ENCODE assay signal across 8 mouse cellular contexts in genomic region chr6:87101281-87101954, GRCm38 (mm10). TPM values are rescaled to one million over a fixed set of nuclear protein-coding genes. Genes with fewer than 3 reads are reported as not detected.
A peak's percentile ranks its signal among the peaks of the same experiment; 100 is the strongest.
DNase-seq lines count a peak whose midpoint lies in the region; ATAC-seq and TF ChIP-seq lines count a peak whose summit lies in the region.

No protein-coding gene starts in this region.

- no peak for TF ChIP-seq POLR2A in lung, adult 2 months (IDR thresholded peaks at IDR 0.05; ENCODE audit: borderline replicate concordance, extremely low read depth, low read depth, low read length)

- in situ Hi-C loops in ES-E14 (cut with MboI; ENCODE audit: low sequenced_read_pairs in 2 of 2, unreplicated experiment in 2 of 2) = loop anchor here (25.0 kb wide), 1 partner anchor 211 kb away; no protein-coding TSS in a partner anchor

- H3K4me2 ChIP-seq in forebrain, postnatal 0 days (ENCODE audit: low read depth) = peak overlapping the region; percentile 50

- H3K9ac ChIP-seq in ES-E14 (ENCODE audit: insufficient read depth, low read depth, low read length, poor library complexity, severe bottlenecking) = peak overlapping the region; percentile 58
- 0 out of 2 replicates have a peak overlapping the region, but pooled peaks have one; percentile 43 for H3K9ac ChIP-seq in forebrain, postnatal 0 days

- ATAC-seq in forebrain, postnatal 0 days = peak; percentile 67
- ATAC-seq in neutrophil, adult 5-6 weeks (ENCODE audit: extremely low read depth, insufficient number of reproducible peaks, low FRiP score, poor library complexity, severe bottlenecking) = peak; percentile 52; the same call in 1 of the 2 replicates

- H3K27me3 ChIP-seq in forebrain, postnatal 0 days (ENCODE audit: insufficient read depth, low read length) = no peaks in the 10 kb centered on the region

- no peaks in the 10 kb centered on the region for H3K9me3 ChIP-seq in ES-E14 (ENCODE audit: control insufficient read depth, insufficient read depth, low read depth, low read length)
- H3K9me3 ChIP-seq in forebrain, postnatal 0 days (ENCODE audit: low read length) = no peaks in the 10 kb centered on the region

- H3K27ac ChIP-seq in ES-E14 (ENCODE audit: insufficient read depth, low read depth, low read length, poor library complexity, severe bottlenecking) = no peak overlapping the region
- no peak overlapping the region for H3K27ac ChIP-seq in forebrain, postnatal 0 days (ENCODE audit: low read depth, low read length)
- peak overlapping the region; percentile 81 for H3K27ac ChIP-seq in layer of hippocampus, adult 2 months

- peak; percentile 65 for DNase-seq in ES-E14 (ENCODE audit: low read depth, low spot score)
- peak; percentile 54 for DNase-seq in cerebellum, adult 11-12 months
- peak; percentile 93 for DNase-seq in forebrain, postnatal 0 days
- DNase-seq in heart, postnatal 4 days = peak; percentile 91
- DNase-seq in layer of hippocampus, adult 2 months (ENCODE audit: low spot score in 2 of 2) = peak; percentile 84 to 95
- DNase-seq in lung, adult 2 months = peak; percentile 88
- DNase-seq in testis, postnatal 14 days (ENCODE audit: low spot score) = peak; percentile 62

- peaks cover 0 to 3% of the 10 kb centered on the region in 2 experiments; a peak in 1 of 4 replicates for H3K4me1 ChIP-seq in ES-E14 (ENCODE audit: control insufficient read depth in 2 of 2, insufficient read depth in 2 of 2, low read length in 2 of 2, poor library complexity in 1 of 2)
- peaks cover 9% of the 10 kb centered on the region for H3K4me1 ChIP-seq in forebrain, postnatal 0 days (ENCODE audit: insufficient read depth)
- H3K4me1 ChIP-seq in lung, adult 2 months (ENCODE audit: control insufficient read depth, insufficient read depth, low read length) = peaks cover 6% of the 10 kb centered on the region

- 14% methylated on average over 12 of the region's 12 CpGs for WGBS in forebrain, postnatal 0 days
- WGBS in lung, adult 2 months = 11% methylated on average over 12 of the region's 12 CpGs

- TF ChIP-seq CTCF in forebrain, postnatal 0 days (IDR thresholded peaks at IDR 0.05; ENCODE audit: low read depth) = peak; percentile 92
- peak; percentile 80 for TF ChIP-seq CTCF in layer of hippocampus, adult 2 months (conservative IDR thresholded peaks at IDR 0.05)
- TF ChIP-seq CTCF in lung, adult 2 months (IDR thresholded peaks at IDR 0.05; ENCODE audit: insufficient read depth, low read length) = peak; percentile 90

- H3K36me3 ChIP-seq in ES-E14 (ENCODE audit: control insufficient read depth, insufficient read depth, low read length, poor library complexity, severe bottlenecking) = no peaks in the 10 kb centered on the region
- no peaks in the 10 kb centered on the region for H3K36me3 ChIP-seq in forebrain, postnatal 0 days (ENCODE audit: insufficient read depth)

- H3K4me3 ChIP-seq in ES-E14 (ENCODE audit: insufficient read depth in 1 of 2, low read depth in 1 of 2, low read length in 2 of 2, poor library complexity in 1 of 2, severe bottlenecking in 1 of 2) = peak overlapping the region; percentile 25 to 45
- peak overlapping the region; percentile 17 for H3K4me3 ChIP-seq in forebrain, postnatal 0 days (ENCODE audit: low read depth, low read length)
- H3K4me3 ChIP-seq in layer of hippocampus, adult 2 months = peak overlapping the region; percentile 60
- peak overlapping the region; percentile 49 for H3K4me3 ChIP-seq in lung, adult 2 months (replicated peaks; ENCODE audit: extremely low read depth, low read depth, low read length)

TF ChIP-seq in ES-E14, 5 proteins besides CTCF, POLR2A, EP300 and RAD21:
- TF ChIP-seq ZC3H11A (IDR thresholded peaks at IDR 0.05; ENCODE audit: borderline replicate concordance, low read depth, low read length) (peak; percentile 32; the same call in 1 of the 2 replicates), CHD2 (IDR thresholded peaks at IDR 0.05; ENCODE audit: low read depth, low read length) (no peak)

RNA-seq across cellular contexts. Expression of gene D6Ertd527e, which starts 3.1 kb away (rescaled TPM):
- total RNA-seq in ES-E14 (2012; rRNA removed) = 0.11 TPM in 1 of 2 replicates, not detected in the other
- total RNA-seq in forebrain, postnatal 0 days (2014; rRNA removed) = not detected in 2 replicates
- 0.07 and 0.10 TPM in 2 replicates for polyA plus RNA-seq in forebrain, postnatal 0 days (2015; fragmentation: Nextera tagmentation; extraction: Ambion mirVana)
- total RNA-seq in heart, postnatal 4 days (2021) = not detected
- not detected for total RNA-seq in layer of hippocampus, adult 2 months (2021)
- 2.0 and 2.3 TPM in 2 replicates for polyA plus RNA-seq in lung, adult 2 months (2012; rRNA removed)
- 0.47 TPM in 1 of 2 replicates, not detected in the other for total RNA-seq in neutrophil, adult 5-6 weeks (2017)

RNA-seq across cellular contexts. Expression of gene Gfpt1, which starts 58.8 kb away (rescaled TPM):
- 11.3 and 16.6 TPM in 2 replicates for total RNA-seq in ES-E14 (2012; rRNA removed)
- total RNA-seq in forebrain, postnatal 0 days (2014; rRNA removed) = 34.0 and 43.0 TPM in 2 replicates
- 12.5 and 16.5 TPM in 2 replicates for polyA plus RNA-seq in forebrain, postnatal 0 days (2015; fragmentation: Nextera tagmentation; extraction: Ambion mirVana)
- total RNA-seq in heart, postnatal 4 days (2021) = 10 to 100 TPM; 21.6 to 22.9 TPM
- 10 to 100 TPM; 48.5 to 49.7 TPM for total RNA-seq in layer of hippocampus, adult 2 months (2021)
- polyA plus RNA-seq in lung, adult 2 months (2012; rRNA removed) = 13.3 and 17.3 TPM in 2 replicates
- total RNA-seq in neutrophil, adult 5-6 weeks (2017) = 24.4 and 24.9 TPM in 2 replicates
